Mouse (Mus musculus): ENCODE data around the gene Dhcr7. TPM values are rescaled to one million over a fixed set of nuclear protein-coding genes. Genes with fewer than 3 reads are reported as not detected.

Dhcr7 gene
- 49.8 and 53.8 TPM in 2 replicates for polyA plus RNA-seq (2015; fragmentation: Nextera tagmentation; extraction: Ambion mirVana)

DNA sequence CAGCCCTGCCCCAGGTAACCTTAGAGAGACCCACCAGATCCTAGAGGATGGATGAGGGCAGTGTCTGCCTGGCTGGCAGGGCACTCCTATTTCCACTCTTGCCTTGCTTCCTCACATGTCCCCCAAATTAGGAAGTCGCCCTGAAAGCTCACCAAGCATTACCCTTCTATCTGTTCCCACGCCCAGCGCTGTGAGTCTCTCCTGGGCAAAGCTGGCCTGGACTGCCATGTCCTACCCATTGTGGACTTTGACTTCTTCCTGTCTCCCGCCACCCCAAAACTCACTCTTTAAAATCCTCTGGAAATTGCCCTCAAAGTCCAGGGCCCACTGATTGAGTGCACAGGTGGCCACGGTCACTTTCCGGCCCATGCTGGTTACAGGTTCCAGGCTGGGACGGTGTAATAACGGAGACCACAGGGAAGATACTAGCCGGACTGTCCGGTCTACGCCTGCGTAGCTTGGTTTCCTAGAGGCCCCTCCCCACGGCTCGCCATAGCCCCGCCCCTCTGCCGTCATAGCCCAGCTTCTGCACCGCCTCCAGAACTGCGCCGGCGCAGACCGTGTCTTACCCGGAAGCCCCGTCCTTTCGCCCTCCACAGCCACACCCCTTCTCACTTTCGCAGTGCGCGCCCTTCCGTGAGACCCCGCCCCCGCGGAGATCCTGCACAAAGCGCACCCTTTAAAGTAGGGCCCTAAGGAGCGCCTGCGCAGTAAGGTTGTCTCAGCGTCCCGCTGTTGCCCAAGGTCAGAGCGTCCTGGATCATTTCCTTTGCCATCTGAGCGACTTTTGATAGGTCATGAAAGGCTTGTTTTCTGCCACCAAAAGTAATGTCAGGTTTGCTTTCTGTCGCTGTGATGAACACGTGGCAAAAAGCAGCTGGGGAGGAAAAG, at the start of gene Dhcr7, which contains the start of gene Nadsyn1:
TSS of gene Dhcr7 (plus strand) at position 771 of the 891 bp plus-strand sequence.
TSS of gene Nadsyn1 (minus strand) at position 475 of the 891 bp plus-strand sequence.
- Histone ChIP-seq H3K9me3 (replicated peaks) (no peaks in the 10 kb centered on the region), H3K4me2 (peak within 1 kb of the TSS; percentile 82), H3K27ac (replicated peaks) (peak within 1 kb of the TSS; percentile 85), H3K27me3 (replicated peaks) (no peaks in the 10 kb centered on the region), H3K9ac (replicated peaks) (peak within 1 kb of the TSS; percentile 66), H3K36me3 (peaks cover 10% of the 10 kb centered on the region), H3K4me3 (replicated peaks) (peak within 1 kb of the TSS; percentile 56), H3K4me1 (peaks cover 17% of the 10 kb centered on the region)
- under 1% methylated on average over 40 of the region's 40 CpGs for WGBS
- ATAC-seq (ENCODE audit: low FRiP score), result peak; percentile 97

DNA sequence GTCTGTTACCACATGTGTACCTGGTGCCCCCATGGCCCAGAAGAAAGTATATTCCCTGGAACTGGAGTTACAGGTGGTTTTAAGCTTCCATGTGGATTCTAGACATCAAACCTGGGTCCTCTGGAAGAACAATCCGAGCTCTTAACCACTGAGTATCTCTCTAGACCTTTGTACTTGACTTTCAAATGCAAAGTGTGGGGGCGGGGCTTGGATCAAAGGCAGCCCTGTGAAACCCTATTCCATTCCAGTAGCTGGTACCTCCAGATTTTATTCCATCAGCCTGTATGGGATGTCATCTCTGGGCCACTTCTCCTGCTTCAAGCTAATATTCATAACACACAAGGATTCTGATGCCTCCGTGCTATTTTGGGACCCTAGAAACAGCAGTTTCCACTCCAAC, 46.8 kb upstream of the Dhcr7 start:
- H3K9ac ChIP-seq (replicated peaks), result no peak overlapping the region
- 32% methylated on average over 3 of the region's 3 CpGs for WGBS
- H3K4me1 ChIP-seq, result no peaks in the 10 kb centered on the region
- H3K4me2 ChIP-seq, result no peak overlapping the region
- H3K9me3 ChIP-seq (replicated peaks), result no peaks in the 10 kb centered on the region
- H3K4me3 ChIP-seq (replicated peaks), result no peak overlapping the region
- peaks cover 6% of the 10 kb centered on the region; the same call in 1 of the 2 replicates for H3K36me3 ChIP-seq
- no peaks in the 10 kb centered on the region for H3K27me3 ChIP-seq (replicated peaks)
- H3K27ac ChIP-seq (replicated peaks), result no peak overlapping the region
- ATAC-seq (ENCODE audit: low FRiP score), result no peak

DNA sequence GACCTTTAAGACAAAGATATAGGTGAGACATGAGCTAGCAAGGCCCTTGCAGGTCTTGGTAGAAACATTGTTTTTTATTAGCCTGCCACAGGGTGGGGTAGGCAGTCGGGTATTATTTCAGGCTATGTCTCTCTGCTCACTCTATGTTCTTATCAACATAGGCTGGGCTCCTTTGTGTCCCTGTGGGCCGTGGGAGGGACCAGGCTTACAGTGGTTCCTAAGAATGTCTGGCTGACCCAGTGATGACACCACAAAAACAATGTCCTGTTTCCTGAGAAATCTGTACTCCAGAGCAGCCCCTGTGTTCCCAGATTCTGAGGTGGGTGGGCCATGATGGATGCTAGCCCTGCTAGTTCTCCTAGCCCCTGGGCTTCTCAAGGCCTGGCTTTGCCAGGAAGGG, 45.6 kb upstream of the Dhcr7 start:
- Histone ChIP-seq H3K9me3 (replicated peaks) (no peaks in the 10 kb centered on the region), H3K4me2 (no peak overlapping the region), H3K27me3 (replicated peaks) (no peaks in the 10 kb centered on the region), H3K4me1 (peaks cover under 1% of the 10 kb centered on the region; the same call in 1 of the 2 replicates), H3K9ac (replicated peaks) (no peak overlapping the region), H3K36me3 (peaks cover 6% of the 10 kb centered on the region; the same call in 1 of the 2 replicates), H3K27ac (replicated peaks) (no peak overlapping the region), H3K4me3 (replicated peaks) (no peak overlapping the region)
- WGBS, result 74% methylated on average over 2 of the region's 2 CpGs
- no peak for ATAC-seq (ENCODE audit: low FRiP score)

DNA sequence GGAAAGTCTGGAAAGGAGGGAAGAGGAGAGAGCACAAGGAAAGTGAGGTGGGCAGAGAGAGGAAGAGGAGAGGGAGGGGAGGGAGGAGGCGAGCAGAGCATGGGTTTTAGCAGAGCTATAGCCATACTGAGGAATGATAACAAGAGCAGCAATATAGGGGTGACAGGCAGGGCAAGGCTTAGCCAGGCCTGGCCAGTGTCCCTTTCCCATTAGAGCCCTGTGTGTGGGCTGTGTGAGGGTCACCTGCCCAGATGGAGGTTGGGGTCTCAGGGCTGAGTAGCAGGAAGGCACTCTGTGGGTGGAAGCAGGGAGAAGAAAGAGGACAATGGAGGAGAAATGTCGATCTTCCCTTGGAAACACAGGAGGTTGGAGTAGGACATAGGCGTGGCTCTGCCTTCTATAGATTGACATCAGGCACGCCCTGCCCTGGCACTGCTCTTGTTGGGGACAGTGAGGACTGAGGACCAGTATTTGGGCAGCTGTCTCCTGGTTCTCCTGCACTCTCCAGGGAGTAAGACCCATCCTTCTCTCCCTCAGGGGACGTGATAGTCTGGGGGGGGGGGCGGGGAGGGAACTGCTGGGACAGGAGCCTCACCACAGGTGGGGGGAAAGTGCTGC, 39.5 kb upstream of the Dhcr7 start:
- Histone ChIP-seq H3K27ac (replicated peaks) (peak overlapping the region; percentile 70), H3K9ac (replicated peaks) (peak overlapping the region; percentile 55), H3K36me3 (peaks cover 6% of the 10 kb centered on the region; the same call in 1 of the 2 replicates), H3K4me2 (peak overlapping the region; percentile 86), H3K4me3 (replicated peaks) (peak overlapping the region; percentile 53), H3K9me3 (replicated peaks) (no peaks in the 10 kb centered on the region), H3K4me1 (peaks cover 29% of the 10 kb centered on the region), H3K27me3 (replicated peaks) (no peaks in the 10 kb centered on the region)
- ATAC-seq (ENCODE audit: low FRiP score), result peak; percentile 68
- 15% methylated on average over 6 of the region's 6 CpGs for WGBS

DNA sequence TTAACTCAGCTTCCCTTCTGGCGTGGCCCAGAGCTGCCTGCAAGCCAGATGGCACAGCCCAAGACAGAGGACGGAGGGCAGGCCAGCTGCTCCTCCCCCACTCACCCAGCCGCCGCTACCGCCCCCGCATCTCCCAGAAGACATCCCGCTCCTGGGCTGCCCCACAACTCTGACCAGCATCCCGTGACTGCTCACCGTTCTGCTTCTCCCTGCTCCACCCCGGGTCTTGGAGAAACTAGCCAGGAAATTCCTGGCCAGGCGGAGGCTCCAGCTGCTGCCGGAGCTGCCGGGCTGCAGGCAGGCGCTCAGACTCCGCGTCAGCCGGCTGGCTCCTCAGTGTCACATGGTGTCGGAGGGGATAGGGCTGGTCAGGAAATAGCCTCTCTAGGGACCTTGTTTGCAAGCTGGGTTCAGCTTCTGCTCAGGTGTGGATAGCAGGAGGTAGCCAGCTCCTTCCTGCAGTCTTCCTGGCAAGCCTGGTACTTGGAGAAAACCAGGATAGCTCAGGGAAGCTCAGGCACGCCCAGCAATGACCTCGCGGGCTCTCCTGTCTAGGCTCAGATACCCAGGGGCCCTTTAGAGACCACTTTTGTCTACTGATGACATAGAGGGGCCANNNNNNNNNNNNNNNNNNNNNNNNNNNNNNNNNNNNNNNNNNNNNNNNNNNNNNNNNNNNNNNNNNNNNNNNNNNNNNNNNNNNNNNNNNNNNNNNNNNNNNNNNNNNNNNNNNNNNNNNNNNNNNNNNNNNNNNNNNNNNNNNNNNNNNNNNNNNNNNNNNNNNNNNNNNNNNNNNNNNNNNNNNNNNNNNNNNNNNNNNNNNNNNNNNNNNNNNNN, 38.7 kb upstream of the Dhcr7 start, which contains the start of gene Mrgpre:
TSS of gene Mrgpre (minus strand) at position 505 of the 834 bp plus-strand sequence.
- Histone ChIP-seq H3K36me3 (peaks cover 3% of the 10 kb centered on the region; the same call in 1 of the 2 replicates), H3K4me2 (peak within 1 kb of the TSS; percentile 86), H3K4me1 (peaks cover 29% of the 10 kb centered on the region), H3K4me3 (replicated peaks) (peak within 1 kb of the TSS; percentile 53), H3K27me3 (replicated peaks) (no peaks in the 10 kb centered on the region), H3K27ac (replicated peaks) (peak within 1 kb of the TSS; percentile 70), H3K9ac (replicated peaks) (peak within 1 kb of the TSS; percentile 55), H3K9me3 (replicated peaks) (no peaks in the 10 kb centered on the region)
- peak; percentile 88 for ATAC-seq (ENCODE audit: low FRiP score)
- 4% methylated on average over 21 of the region's 21 CpGs for WGBS

DNA sequence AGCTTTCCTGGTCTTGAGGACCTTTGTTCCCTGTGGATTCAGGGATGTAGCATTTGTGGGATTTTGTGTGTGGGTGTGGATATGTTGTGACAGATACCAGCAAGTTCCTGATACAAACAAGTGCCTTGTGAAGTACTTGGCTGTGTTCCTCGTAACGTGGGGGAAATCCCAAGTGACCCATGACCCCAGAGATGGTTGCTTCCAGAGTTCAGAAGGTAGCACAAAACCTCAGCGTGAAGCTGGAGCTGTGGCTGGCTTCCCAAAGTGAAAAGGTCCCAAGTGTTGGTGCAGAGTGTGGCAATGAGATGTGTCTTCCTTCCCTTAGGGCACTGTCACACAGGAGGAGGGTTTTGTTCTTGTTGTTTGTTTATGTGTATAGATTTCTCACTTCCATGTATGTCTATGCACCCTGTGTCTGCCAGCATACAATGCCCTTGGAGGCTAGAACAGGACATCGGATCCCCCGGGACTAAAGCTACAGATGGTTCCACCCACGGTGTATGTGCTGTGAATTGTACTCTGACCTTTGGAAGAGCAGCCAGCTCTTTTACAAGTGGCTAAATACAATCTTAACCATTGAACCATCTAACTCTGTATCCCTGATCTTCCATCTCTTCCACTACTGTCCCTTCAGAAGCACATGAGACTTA, 30.5 kb upstream of the Dhcr7 start:
- peaks cover 28% of the 10 kb centered on the region for H3K36me3 ChIP-seq
- 79% methylated on average over 6 of the region's 6 CpGs for WGBS

DNA sequence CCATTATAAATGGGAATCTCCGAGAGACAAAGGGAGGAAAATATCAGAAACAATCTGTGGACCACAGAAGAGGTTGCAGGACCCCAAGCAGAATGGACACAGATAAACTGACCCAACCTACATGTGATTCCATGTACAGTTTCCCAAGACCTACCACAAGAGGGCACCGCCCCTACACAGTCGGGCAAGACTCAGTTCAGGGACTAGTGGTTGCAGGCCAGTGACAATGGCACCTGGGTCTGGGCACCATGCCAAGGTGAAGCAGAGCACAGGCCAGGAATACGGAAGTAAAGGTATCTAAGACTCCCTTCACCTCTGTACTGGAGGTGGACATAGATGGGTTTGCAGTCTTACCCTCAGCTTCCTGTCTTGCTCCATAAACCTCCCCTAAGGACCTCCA, 29.8 kb upstream of the Dhcr7 start:
- Histone ChIP-seq H3K4me3 (replicated peaks) (no peak overlapping the region), H3K36me3 (peaks cover 35% of the 10 kb centered on the region), H3K9ac (replicated peaks) (no peak overlapping the region), H3K27ac (replicated peaks) (no peak overlapping the region), H3K27me3 (replicated peaks) (no peaks in the 10 kb centered on the region), H3K4me1 (no peaks in the 10 kb centered on the region), H3K9me3 (replicated peaks) (no peaks in the 10 kb centered on the region), H3K4me2 (no peak overlapping the region)
- no peak for ATAC-seq (ENCODE audit: low FRiP score)
- 68% methylated on average over 4 of the region's 4 CpGs for WGBS

More for the DNA sequence above, 30.5 kb upstream of the Dhcr7 start:
- no peaks in the 10 kb centered on the region for H3K9me3 ChIP-seq (replicated peaks)
- ATAC-seq (ENCODE audit: low FRiP score), result no peak
- H3K4me3 ChIP-seq (replicated peaks), result no peak overlapping the region
- H3K4me1 ChIP-seq, result no peaks in the 10 kb centered on the region
- no peak overlapping the region for H3K4me2 ChIP-seq
- H3K27me3 ChIP-seq (replicated peaks), result no peaks in the 10 kb centered on the region
- no peak overlapping the region for H3K9ac ChIP-seq (replicated peaks)
- H3K27ac ChIP-seq (replicated peaks), result no peak overlapping the region

DNA sequence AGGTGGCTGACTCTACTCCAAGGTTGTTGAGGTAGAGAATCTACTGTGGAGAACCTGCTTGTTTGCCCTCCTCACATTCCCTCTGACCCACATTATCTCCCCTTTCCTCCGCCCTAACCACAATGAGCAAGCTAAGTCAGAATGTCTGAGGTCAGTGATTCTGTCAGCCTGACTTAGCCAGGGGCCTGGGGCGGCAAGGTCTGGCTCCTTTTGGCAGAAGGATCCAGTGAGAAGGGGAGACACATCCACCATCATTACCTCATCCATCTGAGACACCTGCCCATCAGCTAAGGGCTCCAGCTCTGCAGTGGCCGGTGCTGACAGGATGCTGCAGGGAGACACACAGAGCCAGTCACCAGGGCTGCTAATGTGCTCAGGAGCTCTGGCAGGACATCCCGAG, 24.2 kb upstream of the Dhcr7 start:
- Histone ChIP-seq H3K4me1 (no peaks in the 10 kb centered on the region), H3K27ac (replicated peaks) (no peak overlapping the region), H3K27me3 (replicated peaks) (no peaks in the 10 kb centered on the region), H3K9me3 (replicated peaks) (no peaks in the 10 kb centered on the region), H3K9ac (replicated peaks) (no peak overlapping the region), H3K4me2 (no peak overlapping the region), H3K36me3 (peaks cover 66% of the 10 kb centered on the region), H3K4me3 (replicated peaks) (no peak overlapping the region)
- WGBS, result 93% methylated on average over 4 of the region's 4 CpGs
- ATAC-seq (ENCODE audit: low FRiP score), result no peak

DNA sequence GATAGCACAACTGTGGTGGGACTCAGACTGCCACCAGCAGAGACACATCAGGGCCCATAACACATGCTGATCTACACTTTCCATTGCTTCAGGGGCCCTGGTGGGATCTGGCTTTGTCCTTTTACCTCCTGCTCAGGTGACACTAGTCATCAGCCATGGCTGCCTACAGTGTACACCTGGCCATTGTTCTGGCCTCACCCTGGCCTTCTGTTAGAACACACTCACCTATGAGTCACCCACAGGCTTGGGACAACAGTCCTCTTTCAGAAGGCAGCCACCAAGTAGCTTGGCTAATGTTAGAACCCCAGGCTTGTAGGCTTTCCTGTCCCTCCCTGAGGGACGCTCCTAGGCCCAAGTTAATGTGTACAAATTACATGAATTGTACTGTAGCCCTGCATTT, 22.2 kb upstream of the Dhcr7 start:
- Histone ChIP-seq H3K36me3 (peaks cover 69% of the 10 kb centered on the region), H3K27ac (replicated peaks) (no peak overlapping the region), H3K9me3 (replicated peaks) (no peaks in the 10 kb centered on the region), H3K4me2 (no peak overlapping the region), H3K9ac (replicated peaks) (no peak overlapping the region), H3K4me3 (replicated peaks) (no peak overlapping the region), H3K4me1 (no peaks in the 10 kb centered on the region), H3K27me3 (replicated peaks) (no peaks in the 10 kb centered on the region)
- 92% methylated on average over 1 of the region's 1 CpGs for WGBS
- no peak for ATAC-seq (ENCODE audit: low FRiP score)

DNA sequence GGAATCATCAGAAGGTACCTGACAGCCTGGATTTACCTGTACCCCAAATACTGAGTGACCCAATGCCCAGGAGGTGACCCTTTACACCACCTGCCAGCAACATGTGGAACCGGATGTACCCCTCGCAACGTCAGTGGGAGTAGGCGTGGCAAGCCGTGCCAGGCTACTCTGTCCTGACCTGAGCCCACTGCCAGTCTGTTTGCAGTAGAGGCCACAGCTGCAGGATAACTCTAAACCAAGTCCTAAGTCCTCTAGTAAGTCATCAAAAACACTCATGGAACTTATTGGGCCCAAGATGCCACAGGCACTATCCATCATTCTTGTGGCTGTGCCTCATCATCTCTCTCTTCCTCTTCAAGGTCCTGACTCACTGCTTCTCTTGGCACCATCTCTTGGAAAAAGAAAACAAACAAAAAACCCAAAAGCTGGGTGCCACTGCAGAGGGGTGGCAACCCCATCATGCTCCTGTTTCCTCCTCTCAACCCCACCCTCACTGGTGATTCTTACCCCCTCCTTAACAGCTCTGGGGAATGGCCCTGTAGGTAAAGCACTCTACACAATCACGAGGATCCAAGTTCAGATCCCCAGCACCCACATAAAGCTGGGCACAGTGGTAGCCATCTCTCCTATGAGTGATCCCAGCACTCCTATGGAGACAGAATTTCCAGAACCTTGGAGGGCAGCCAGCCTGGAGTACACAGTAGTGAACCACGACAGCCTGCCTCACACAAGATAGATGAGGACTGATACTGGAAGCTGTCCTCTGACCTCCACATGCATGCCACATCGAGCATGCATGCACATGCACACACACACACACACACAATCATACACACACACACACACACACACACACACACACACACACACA, 21.5 kb upstream of the Dhcr7 start:
- WGBS, result 91% methylated on average over 8 of the region's 8 CpGs
- no peak for ATAC-seq (ENCODE audit: low FRiP score)
- Histone ChIP-seq H3K9me3 (replicated peaks) (no peaks in the 10 kb centered on the region), H3K9ac (replicated peaks) (no peak overlapping the region), H3K4me2 (no peak overlapping the region), H3K27ac (replicated peaks) (no peak overlapping the region), H3K27me3 (replicated peaks) (no peaks in the 10 kb centered on the region), H3K4me3 (replicated peaks) (no peak overlapping the region), H3K36me3 (peaks cover 66% of the 10 kb centered on the region), H3K4me1 (no peaks in the 10 kb centered on the region)
